Mouse (Mus musculus) thymus, postnatal 14 days (tissue): ENCODE measurements around the gene Fcgr4.
"Not testable (repeated sequence)": the region's sequence is repeated elsewhere in the genome, so short reads cannot be mapped to it uniquely, and the experiment has no call there.

Experiments used
- DNase-seq: peaks from one replicate; pipeline ENCODE4 v3.0.0; 2021

The Fcgr4 gene

DNA sequence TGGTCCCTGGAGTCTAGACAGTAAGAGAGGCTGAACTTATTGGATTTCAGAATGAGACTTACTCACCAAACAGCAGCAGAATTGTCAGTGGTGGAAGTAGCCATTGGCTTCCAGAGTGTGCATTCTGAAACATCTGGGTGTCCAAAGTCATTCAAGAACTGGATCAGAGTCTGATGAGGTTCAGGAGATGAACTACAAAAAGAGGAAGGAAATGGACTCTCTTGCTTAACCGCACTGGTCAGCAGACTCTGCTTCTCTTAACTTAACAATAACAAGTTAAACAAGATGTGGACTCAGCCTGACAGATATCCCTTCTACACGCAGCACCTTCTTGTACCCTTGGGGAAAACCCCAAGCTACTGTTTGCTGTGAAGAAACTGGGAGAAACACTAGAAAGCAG is 40.5 kb downstream of the Fcgr4 start:
- no peak for DNase-seq

DNA sequence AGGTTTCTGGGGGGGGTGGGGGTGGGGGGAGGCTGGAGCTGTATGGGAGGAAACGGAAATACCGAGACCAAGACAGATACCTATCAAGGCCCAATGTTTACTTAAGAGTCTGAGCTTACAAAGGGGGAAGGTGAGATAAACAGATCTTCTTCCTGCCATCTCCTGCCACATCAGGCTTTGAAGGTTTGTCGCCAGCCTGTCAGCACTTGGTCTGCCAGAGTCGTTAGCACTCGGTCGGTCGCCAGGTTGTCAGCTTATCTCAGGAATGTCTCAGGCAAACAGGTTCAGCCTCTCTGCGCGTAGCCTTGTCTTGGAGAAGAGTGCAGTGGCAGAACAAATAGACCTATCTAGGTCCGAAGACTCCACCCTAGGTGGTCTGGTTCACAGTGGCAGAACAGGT is 41.7 kb downstream of the Fcgr4 start:
- DNase-seq, result peak; percentile 5

DNA sequence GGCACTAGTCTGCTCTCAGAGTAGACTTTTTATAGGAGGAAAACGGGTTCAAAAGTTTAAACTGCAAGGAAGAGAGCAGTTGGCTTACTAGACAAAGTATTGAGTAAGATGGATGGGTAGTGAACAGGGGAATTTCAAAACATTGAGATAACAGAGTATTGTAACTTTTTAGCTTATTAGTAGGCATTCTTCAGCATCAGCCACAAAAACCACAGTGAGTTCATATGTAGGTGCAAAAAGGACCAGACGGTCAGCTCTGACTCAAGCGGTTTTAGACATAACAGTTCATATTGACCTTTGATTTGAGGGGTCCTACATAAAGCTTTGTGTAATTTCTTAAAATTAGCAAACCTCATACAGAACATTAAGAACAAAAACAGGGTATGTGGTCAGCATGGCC is 42.8 kb downstream of the Fcgr4 start:
- no peak for DNase-seq

- peak; percentile 42 for DNase-seq
Observed at GRCm38 (mm10) chr1:171063569-171064490, 45.1 kb downstream of the Fcgr4 start.

- DNase-seq, result peak; percentile 73
Observed at GRCm38 (mm10) chr1:171064491-171065242, 45.9 kb downstream of the Fcgr4 start, which contains the start of gene Fcgr3. Gene Fcgr3 (minus strand): TSS chr1:171064935.

DNA sequence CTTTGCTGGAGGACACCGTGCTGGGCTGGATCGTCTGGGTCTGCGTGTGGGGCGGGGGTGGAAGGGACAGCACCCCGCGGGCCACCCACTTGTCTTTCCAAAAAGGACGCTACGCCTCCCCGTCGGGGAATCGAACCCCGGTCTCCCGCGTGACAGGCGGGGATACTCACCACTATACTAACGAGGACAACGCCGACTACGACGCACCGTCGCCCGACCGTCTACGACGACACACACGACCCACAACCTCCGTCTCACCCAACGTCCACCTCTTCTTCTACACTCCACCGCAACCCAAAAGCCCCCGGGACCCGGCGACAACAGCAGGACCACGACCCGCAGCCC is 46.5 kb downstream of the Fcgr4 start:
- peak; percentile 63 for DNase-seq

- DNase-seq, result peak; percentile 43
Observed at GRCm38 (mm10) chr1:171065768-171066167, 47.0 kb downstream of the Fcgr4 start.

- DNase-seq, result peak; percentile 2
Observed at GRCm38 (mm10) chr1:171066583-171066982, 47.9 kb downstream of the Fcgr4 start.

DNA sequence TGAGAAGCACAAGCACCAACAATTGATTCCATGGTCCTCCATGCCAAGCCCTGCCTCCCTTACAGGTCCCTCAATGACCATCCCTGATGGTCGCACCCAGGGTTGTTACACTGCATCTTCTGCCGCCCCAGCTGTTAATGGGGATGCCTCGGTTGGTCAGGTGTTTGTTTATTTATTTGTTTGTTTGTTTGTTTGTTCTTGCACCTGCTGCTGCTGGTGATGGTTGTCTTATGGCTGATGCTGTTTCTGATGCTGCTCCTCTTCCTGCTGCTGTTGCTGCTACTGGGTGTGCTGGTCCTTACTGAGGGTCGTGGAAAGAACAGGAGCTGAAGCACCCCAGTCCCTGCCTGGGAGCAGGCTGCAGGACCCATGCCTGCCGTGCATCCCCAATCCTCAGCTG is 49.2 kb downstream of the Fcgr4 start:
- not testable (repeated sequence) for DNase-seq

DNA sequence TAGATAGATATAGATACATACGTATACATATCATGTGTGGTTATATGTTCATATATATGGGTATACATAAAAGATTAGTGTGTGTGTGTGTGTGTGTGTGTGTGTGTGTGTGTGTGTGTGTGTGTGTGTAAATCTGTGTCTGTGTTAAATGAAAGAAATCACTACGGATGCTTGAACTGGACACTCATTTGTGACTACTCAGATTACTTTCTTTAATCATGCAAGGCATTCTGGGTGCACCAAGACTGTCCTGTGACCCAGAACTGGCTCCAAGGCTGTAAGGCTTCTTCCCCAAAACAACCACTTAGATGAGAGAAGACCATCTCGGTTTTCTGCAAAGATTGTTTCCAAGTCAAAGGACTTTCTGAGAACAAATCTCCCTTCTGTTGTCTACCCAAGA is 50.8 kb downstream of the Fcgr4 start:
- DNase-seq, result peak; percentile 9

- DNase-seq, result not testable (repeated sequence)
Observed at GRCm38 (mm10) chr1:171070879-171071278, 52.2 kb downstream of the Fcgr4 start.

- not testable (repeated sequence) for DNase-seq
Observed at GRCm38 (mm10) chr1:171071726-171072125, 53.0 kb downstream of the Fcgr4 start.

GRCm38 (mm10) chr1:171072217-171072616 is 53.5 kb downstream of the Fcgr4 start:
- not testable (repeated sequence) for DNase-seq

GRCm38 (mm10) chr1:171074283-171074682 is 55.6 kb downstream of the Fcgr4 start:
- DNase-seq, result not testable (repeated sequence)

GRCm38 (mm10) chr1:171076176-171076575 is 57.5 kb downstream of the Fcgr4 start:
- not testable (repeated sequence) for DNase-seq

DNA sequence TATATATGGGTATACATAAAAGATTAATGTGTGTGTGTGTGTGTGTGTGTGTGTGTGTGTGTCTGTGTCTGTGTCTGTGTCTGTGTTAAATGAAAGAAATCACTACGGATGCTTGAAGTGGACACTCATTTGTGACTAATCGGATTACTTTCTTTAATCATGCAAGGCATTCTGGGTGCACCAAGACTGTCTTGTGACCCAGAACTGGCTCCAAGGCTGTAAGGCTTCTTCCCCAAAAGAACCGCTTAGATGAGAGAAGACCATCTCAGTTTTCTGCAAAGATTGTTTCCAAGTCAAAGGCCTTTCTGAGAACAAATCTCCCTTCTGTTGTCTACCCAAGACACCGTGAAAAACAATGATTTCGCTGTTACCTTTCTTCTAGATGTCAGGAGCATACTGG is 58.5 kb downstream of the Fcgr4 start:
- DNase-seq, result not testable (repeated sequence)

GRCm38 (mm10) chr1:171077955-171078354 is 59.2 kb downstream of the Fcgr4 start:
- not testable (repeated sequence) for DNase-seq

DNA sequence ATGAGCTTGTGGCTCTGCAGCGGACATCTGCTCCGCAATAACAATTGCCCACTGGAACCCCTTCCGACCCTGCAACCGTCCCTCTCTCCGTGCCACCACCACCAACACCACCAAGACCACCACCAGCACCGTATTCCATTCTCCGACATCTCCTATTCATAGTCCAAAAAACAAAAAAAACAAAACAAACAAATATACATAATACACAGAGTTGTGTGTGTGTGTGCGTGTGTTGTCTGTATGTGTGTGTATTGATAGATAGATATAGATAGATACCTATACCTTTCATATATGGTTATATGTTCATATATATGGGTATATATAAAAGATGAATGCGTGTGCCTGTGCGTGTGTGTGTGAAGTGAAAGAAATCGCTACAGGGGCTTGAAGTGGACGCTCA is 59.7 kb downstream of the Fcgr4 start:
- DNase-seq, result not testable (repeated sequence)

- DNase-seq, result not testable (repeated sequence)
Observed at GRCm38 (mm10) chr1:171079345-171079744, 60.6 kb downstream of the Fcgr4 start.
